In the genomic region with DNA sequence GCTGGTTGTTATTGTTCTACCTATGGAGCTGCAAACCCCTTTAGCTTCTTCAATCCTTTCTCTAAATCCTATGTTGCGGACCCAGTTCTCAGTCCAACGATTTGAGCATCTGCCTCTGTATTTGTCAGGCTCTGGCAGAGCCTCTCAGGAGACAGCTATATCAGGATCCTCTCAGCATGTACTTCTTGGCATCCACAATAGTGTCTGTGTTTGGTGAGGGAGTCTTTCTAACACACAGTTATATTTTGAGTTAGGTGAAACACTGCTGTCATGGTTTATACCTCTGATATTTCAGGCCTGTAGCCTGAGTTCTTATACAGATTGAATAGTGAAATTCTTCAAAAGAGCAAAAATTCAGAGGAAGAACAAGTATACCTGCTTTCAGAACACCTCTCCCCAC, we compare ENCODE assay signal across 20 mouse cellular contexts.
DNase-seq lines count a peak whose midpoint lies in the region; ATAC-seq lines count a peak whose summit lies in the region.
"Had no signal": no experiment of that assay in that cellular context is flagged by ENCODE, and none has a peak within 500 bp of the region (broad histone marks: within the 10 kb centered on the region; RNA-seq: fewer than 3 reads in every experiment).

No protein-coding gene starts in this region.

- no peak for DNase-seq in cerebellum, postnatal 4 days (ENCODE audit: low spot score in 2 of 2)
- DNase-seq in left cerebral cortex, adult 11 months (ENCODE audit: low spot score), result peak; percentile 16
- DNase-seq in left cerebral cortex, postnatal 4 days, result no peak
- DNase-seq in frontal cortex, postnatal 36 days (ENCODE audit: low spot score in 2 of 2), result peak; percentile 6 to 72
- DNase-seq in right cerebral cortex, postnatal 36 days (ENCODE audit: low spot score in 2 of 2), result peak; percentile 10 to 32
- DNase-seq in heart, postnatal 4 days, result no peak
- DNase-seq in c-Kit-positive CD71-positive TER-119-positive erythroid progenitor cells, embryonic 14.5 days (ENCODE audit: low spot score), result no peak
- DNase-seq: adrenal gland, adult 8-10 months; gastrocnemius, postnatal 14 days; heart, adult 18-20 months; kidney, postnatal 4 days; layer of hippocampus, adult 9-11 months; liver, postnatal 0 days; lung, postnatal 10 days; thymus, postnatal 14 days had no signal

- ATAC-seq in cerebellum, adult (ENCODE audit: insufficient number of reproducible peaks, low FRiP score, low TSS enrichment), result peak; percentile 36; the same call in 1 of the 2 replicates
- ATAC-seq: forebrain, embryonic 13.5 days; hindbrain, embryonic 16.5 days; intestine, embryonic 16.5 days; liver, postnatal 0 days; midbrain, embryonic 13.5 days had no signal

- intact Hi-C loops in left cerebral cortex, postnatal 4 days (cut with DNase I), result no loop called here

Comparison
In these comparisons a context has a peak if more than half of its experiments do, and no peak if none do; other contexts are left out.
1. DNase-seq: peak in left cerebral cortex, adult 11 months (single experiment), frontal cortex, postnatal 36 days (2 of 2) and right cerebral cortex, postnatal 36 days (2 of 2); none in cerebellum, postnatal 4 days (0 of 2), left cerebral cortex, postnatal 4 days (single experiment), heart, postnatal 4 days (single experiment) and c-Kit-positive CD71-positive TER-119-positive erythroid progenitor cells, embryonic 14.5 days (single experiment).